Mouse (Mus musculus): ENCODE measurements around the gene Pigc. TPM values are rescaled to one million over a fixed set of nuclear protein-coding genes. Genes with fewer than 3 reads are reported as not detected.

Pigc gene
- polyA plus RNA-seq, 1 experiment from 2014 or later, result 40.8 TPM

- Histone ChIP-seq H3K36me3 (ENCODE audit: control insufficient read depth, insufficient read depth, low read length) (no peaks in the 10 kb centered on the region), H3K9me3 (replicated peaks; ENCODE audit: control insufficient read depth, low read length) (no peaks in the 10 kb centered on the region), H3K27me3 (replicated peaks; ENCODE audit: control insufficient read depth, insufficient read depth, low read length) (no peaks in the 10 kb centered on the region), H3K9ac (ENCODE audit: low read length) (no peak overlapping the region), H3K4me3 (ENCODE audit: low read depth, low read length) (no peak overlapping the region), H3K4me2 (ENCODE audit: low read length) (no peak overlapping the region), H3K27ac (ENCODE audit: low read depth, low read length) (no peak overlapping the region), H3K4me1 (ENCODE audit: control insufficient read depth, insufficient read depth, low read length) (no peaks in the 10 kb centered on the region)
- ATAC-seq, result no peak
- 91% methylated on average over 9 of the region's 9 CpGs for WGBS
- no peak for DNase-seq (ENCODE audit: low spot score)
Measured at GRCm38 (mm10) chr1:161980626-161981298, 11.8 kb downstream of the Pigc start.

GRCm38 (mm10) chr1:161983451-161983850 is 14.5 kb downstream of the Pigc start:
- no peaks in the 10 kb centered on the region for H3K9me3 ChIP-seq (replicated peaks; ENCODE audit: control insufficient read depth, low read length)
- no peaks in the 10 kb centered on the region for H3K36me3 ChIP-seq (ENCODE audit: control insufficient read depth, insufficient read depth, low read length)
- no peak overlapping the region for H3K9ac ChIP-seq (ENCODE audit: low read length)
- no peaks in the 10 kb centered on the region for H3K27me3 ChIP-seq (replicated peaks; ENCODE audit: control insufficient read depth, insufficient read depth, low read length)
- no peak overlapping the region for H3K27ac ChIP-seq (ENCODE audit: low read depth, low read length)
- DNase-seq (ENCODE audit: low spot score), result no peak
- H3K4me2 ChIP-seq (ENCODE audit: low read length), result no peak overlapping the region
- no peaks in the 10 kb centered on the region for H3K4me1 ChIP-seq (ENCODE audit: control insufficient read depth, insufficient read depth, low read length)
- no peak for ATAC-seq
- 70% methylated on average over 6 of the region's 6 CpGs for WGBS
- no peak overlapping the region for H3K4me3 ChIP-seq (ENCODE audit: low read depth, low read length)

DNA sequence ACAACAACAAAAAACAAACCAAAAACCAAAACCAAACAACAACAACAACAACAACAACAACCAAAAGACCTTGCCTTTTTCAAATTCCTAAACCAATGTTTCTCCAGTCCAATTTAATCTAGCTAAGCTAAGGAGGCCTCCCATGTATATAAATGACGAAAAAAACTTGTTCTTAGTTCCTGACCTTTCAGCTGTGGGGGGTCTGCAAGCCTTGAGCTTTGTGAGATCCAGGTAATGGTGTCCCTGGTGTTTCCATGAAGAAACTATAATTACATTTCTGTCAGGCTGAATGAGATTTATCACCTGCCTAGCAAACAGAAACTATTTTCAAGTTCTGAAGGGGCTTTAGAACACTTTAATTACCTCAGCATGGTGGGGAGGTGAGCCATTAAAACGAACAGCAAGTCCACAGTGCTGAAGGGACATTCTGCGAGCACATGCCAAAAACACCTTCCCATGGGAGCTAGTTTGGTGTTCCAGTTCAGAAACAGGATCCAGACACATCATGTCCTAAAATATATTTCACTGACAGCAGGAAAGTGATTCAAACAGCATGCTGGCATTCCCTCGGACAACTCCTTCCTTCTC is 15.1 kb downstream of the Pigc start:
- Histone ChIP-seq H3K4me2 (ENCODE audit: low read length) (no peak overlapping the region), H3K27ac (ENCODE audit: low read depth, low read length) (no peak overlapping the region), H3K4me3 (ENCODE audit: low read depth, low read length) (no peak overlapping the region), H3K9me3 (replicated peaks; ENCODE audit: control insufficient read depth, low read length) (no peaks in the 10 kb centered on the region), H3K36me3 (ENCODE audit: control insufficient read depth, insufficient read depth, low read length) (no peaks in the 10 kb centered on the region), H3K27me3 (replicated peaks; ENCODE audit: control insufficient read depth, insufficient read depth, low read length) (no peaks in the 10 kb centered on the region), H3K9ac (ENCODE audit: low read length) (no peak overlapping the region), H3K4me1 (ENCODE audit: control insufficient read depth, insufficient read depth, low read length) (no peaks in the 10 kb centered on the region)
- 21% methylated on average over 4 of the region's 4 CpGs for WGBS
- no peak for ATAC-seq
- DNase-seq (ENCODE audit: low spot score), result no peak

- ATAC-seq (no peak), DNase-seq (ENCODE audit: low spot score) (no peak)
- Histone ChIP-seq H3K4me3 (ENCODE audit: low read depth, low read length) (no peak overlapping the region), H3K27ac (ENCODE audit: low read depth, low read length) (no peak overlapping the region), H3K27me3 (replicated peaks; ENCODE audit: control insufficient read depth, insufficient read depth, low read length) (no peaks in the 10 kb centered on the region), H3K9ac (ENCODE audit: low read length) (no peak overlapping the region), H3K4me2 (ENCODE audit: low read length) (no peak overlapping the region), H3K36me3 (ENCODE audit: control insufficient read depth, insufficient read depth, low read length) (no peaks in the 10 kb centered on the region), H3K4me1 (ENCODE audit: control insufficient read depth, insufficient read depth, low read length) (no peaks in the 10 kb centered on the region), H3K9me3 (replicated peaks; ENCODE audit: control insufficient read depth, low read length) (no peaks in the 10 kb centered on the region)
- WGBS, result 67% methylated on average over 10 of the region's 10 CpGs
Measured at GRCm38 (mm10) chr1:161990684-161991578, 21.9 kb downstream of the Pigc start.

DNA sequence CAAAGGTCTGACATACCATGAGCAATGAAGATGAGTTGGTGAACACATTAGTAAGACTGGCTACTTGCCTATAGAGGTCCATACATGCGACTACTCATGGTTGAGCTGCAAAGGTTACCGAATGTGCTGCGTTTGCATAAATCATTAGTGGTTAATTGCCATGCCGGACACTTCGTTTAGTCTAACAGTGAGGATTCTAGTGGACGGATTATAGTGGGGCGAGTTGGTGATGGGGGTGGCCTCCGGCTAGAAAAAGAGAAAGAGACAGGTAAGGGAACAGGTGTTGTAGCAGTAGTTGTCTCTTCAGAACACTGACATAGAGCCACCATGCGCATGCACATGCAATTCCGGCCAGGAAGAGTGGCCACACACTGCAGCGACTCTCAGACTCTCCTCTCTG is 22.9 kb downstream of the Pigc start:
- no peak overlapping the region for H3K27ac ChIP-seq (ENCODE audit: low read depth, low read length)
- ATAC-seq, result no peak
- no peaks in the 10 kb centered on the region for H3K27me3 ChIP-seq (replicated peaks; ENCODE audit: control insufficient read depth, insufficient read depth, low read length)
- H3K4me1 ChIP-seq (ENCODE audit: control insufficient read depth, insufficient read depth, low read length), result no peaks in the 10 kb centered on the region
- no peaks in the 10 kb centered on the region for H3K9me3 ChIP-seq (replicated peaks; ENCODE audit: control insufficient read depth, low read length)
- H3K9ac ChIP-seq (ENCODE audit: low read length), result no peak overlapping the region
- no peak overlapping the region for H3K4me3 ChIP-seq (ENCODE audit: low read depth, low read length)
- no peak overlapping the region for H3K4me2 ChIP-seq (ENCODE audit: low read length)
- 84% methylated on average over 11 of the region's 11 CpGs for WGBS
- no peak for DNase-seq (ENCODE audit: low spot score)
- no peaks in the 10 kb centered on the region for H3K36me3 ChIP-seq (ENCODE audit: control insufficient read depth, insufficient read depth, low read length)

DNA sequence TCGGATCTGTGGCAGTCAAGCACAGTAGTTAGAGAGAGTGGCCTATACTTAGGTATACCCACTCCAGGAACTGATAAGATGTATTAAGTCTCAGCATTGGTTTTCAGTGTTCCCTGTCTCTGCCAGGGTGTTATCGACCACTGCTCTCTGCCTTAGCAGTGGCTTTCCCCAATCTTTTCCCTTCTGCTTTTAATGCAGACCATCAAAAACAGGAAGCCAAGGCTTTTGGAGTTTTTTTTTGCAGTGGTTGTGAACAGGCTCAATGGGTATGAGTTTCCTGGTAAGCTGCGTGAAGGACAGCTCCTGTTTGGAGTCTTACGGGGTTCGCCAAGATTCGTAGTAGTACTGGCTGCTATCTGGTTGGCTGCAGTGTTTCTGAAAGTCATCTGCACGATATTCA is 23.4 kb downstream of the Pigc start:
- Histone ChIP-seq H3K9me3 (replicated peaks; ENCODE audit: control insufficient read depth, low read length) (no peaks in the 10 kb centered on the region), H3K27ac (ENCODE audit: low read depth, low read length) (no peak overlapping the region), H3K36me3 (ENCODE audit: control insufficient read depth, insufficient read depth, low read length) (no peaks in the 10 kb centered on the region), H3K4me2 (ENCODE audit: low read length) (no peak overlapping the region), H3K27me3 (replicated peaks; ENCODE audit: control insufficient read depth, insufficient read depth, low read length) (no peaks in the 10 kb centered on the region), H3K9ac (ENCODE audit: low read length) (no peak overlapping the region), H3K4me3 (ENCODE audit: low read depth, low read length) (no peak overlapping the region), H3K4me1 (ENCODE audit: control insufficient read depth, insufficient read depth, low read length) (no peaks in the 10 kb centered on the region)
- ATAC-seq (no peak), DNase-seq (ENCODE audit: low spot score) (no peak)
- WGBS, result 91% methylated on average over 7 of the region's 7 CpGs

- H3K9ac ChIP-seq (ENCODE audit: low read length), result no peak overlapping the region
- H3K27ac ChIP-seq (ENCODE audit: low read depth, low read length), result no peak overlapping the region
- no peaks in the 10 kb centered on the region for H3K27me3 ChIP-seq (replicated peaks; ENCODE audit: control insufficient read depth, insufficient read depth, low read length)
Measured at GRCm38 (mm10) chr1:161998781-161999180, 29.8 kb downstream of the Pigc start.

GRCm38 (mm10) chr1:161999338-161999737 is 30.4 kb downstream of the Pigc start:
- Histone ChIP-seq H3K4me3 (ENCODE audit: low read depth, low read length) (no peak overlapping the region), H3K4me2 (ENCODE audit: low read length) (no peak overlapping the region), H3K27me3 (replicated peaks; ENCODE audit: control insufficient read depth, insufficient read depth, low read length) (no peaks in the 10 kb centered on the region), H3K9ac (ENCODE audit: low read length) (peak overlapping the region; percentile 42; the same call in 1 of the 2 replicates), H3K4me1 (ENCODE audit: control insufficient read depth, insufficient read depth, low read length) (peaks cover 7% of the 10 kb centered on the region), H3K36me3 (ENCODE audit: control insufficient read depth, insufficient read depth, low read length) (no peaks in the 10 kb centered on the region), H3K9me3 (replicated peaks; ENCODE audit: control insufficient read depth, low read length) (no peaks in the 10 kb centered on the region), H3K27ac (ENCODE audit: low read depth, low read length) (peak overlapping the region; percentile 56)
- ATAC-seq (no peak), DNase-seq (ENCODE audit: low spot score) (no peak)
- 40% methylated on average over 5 of the region's 5 CpGs for WGBS

More at GRCm38 (mm10) chr1:161998781-161999180, 29.8 kb downstream of the Pigc start:
- 84% methylated on average over 4 of the region's 4 CpGs for WGBS
- no peak overlapping the region for H3K4me3 ChIP-seq (ENCODE audit: low read depth, low read length)
- no peaks in the 10 kb centered on the region for H3K36me3 ChIP-seq (ENCODE audit: control insufficient read depth, insufficient read depth, low read length)
- peaks cover 4% of the 10 kb centered on the region; the same call in 1 of the 2 replicates for H3K4me1 ChIP-seq (ENCODE audit: control insufficient read depth, insufficient read depth, low read length)
- ATAC-seq (no peak), DNase-seq (ENCODE audit: low spot score) (no peak)
- no peak overlapping the region for H3K4me2 ChIP-seq (ENCODE audit: low read length)
- no peaks in the 10 kb centered on the region for H3K9me3 ChIP-seq (replicated peaks; ENCODE audit: control insufficient read depth, low read length)
